Mouse (Mus musculus): Measurements from ENCODE around the gene Cox15.

Gene Cox15

GRCm38 (mm10) chr19:43708206-43708605, 44.6 kb downstream of the Cox15 start:
- DNase-seq (ENCODE audit: low spot score), result no peak

- DNase-seq (ENCODE audit: low spot score), result no peak
Observed at GRCm38 (mm10) chr19:43704787-43705497, 47.9 kb downstream of the Cox15 start.

- DNase-seq (ENCODE audit: low spot score), result no peak
Observed at GRCm38 (mm10) chr19:43704211-43704610, 48.6 kb downstream of the Cox15 start.

- no peak for DNase-seq (ENCODE audit: low spot score)
Observed at GRCm38 (mm10) chr19:43699763-43700155, 53.0 kb downstream of the Cox15 start.

- no peak for DNase-seq (ENCODE audit: low spot score)
Observed at GRCm38 (mm10) chr19:43699021-43699762, 53.6 kb downstream of the Cox15 start.

- DNase-seq (ENCODE audit: low spot score), result no peak
Observed at GRCm38 (mm10) chr19:43697666-43698370, 55.0 kb downstream of the Cox15 start.

- DNase-seq (ENCODE audit: low spot score), result no peak
Observed at GRCm38 (mm10) chr19:43695514-43695964, 57.3 kb downstream of the Cox15 start.

- no peak for DNase-seq (ENCODE audit: low spot score)
Observed at GRCm38 (mm10) chr19:43692815-43693214, 60.0 kb downstream of the Cox15 start.

- DNase-seq (ENCODE audit: low spot score), result peak; percentile 96
Observed at GRCm38 (mm10) chr19:43689419-43690246, 63.2 kb downstream of the Cox15 start, which contains the start of gene Entpd7. Entpd7 (plus strand) TSS chr19:43689672.
